Mouse (Mus musculus): ENCODE data around the gene Foxp1. TPM values are rescaled to one million over a fixed set of nuclear protein-coding genes. Genes with fewer than 3 reads are reported as not detected.

Foxp1 gene
- polyA plus RNA-seq, 1 experiment from 2014 or later, result 141 TPM

GRCm38 (mm10) chr6:99217155-99217554, 305.4 kb downstream of the Foxp1 start:
- no peaks in the 10 kb centered on the region for H3K9me3 ChIP-seq
- WGBS, result 81% methylated on average over 7 of the region's 7 CpGs

GRCm38 (mm10) chr6:99212461-99212860, 310.1 kb downstream of the Foxp1 start:
- Histone ChIP-seq H3K9me3 (no peaks in the 10 kb centered on the region), H3K9ac (no peak overlapping the region), H3K27ac (no peak overlapping the region), H3K4me3 (no peak overlapping the region), H3K36me3 (no peaks in the 10 kb centered on the region), H3K4me1 (peaks cover 2% of the 10 kb centered on the region), H3K4me2 (replicated peaks) (no peak overlapping the region), H3K27me3 (no peaks in the 10 kb centered on the region)
- no peak for ATAC-seq (ENCODE audit: low FRiP score, low read depth)
- 91% methylated on average over 4 of the region's 4 CpGs for WGBS

More at GRCm38 (mm10) chr6:99217155-99217554, 305.4 kb downstream of the Foxp1 start:
- Histone ChIP-seq H3K27ac (no peak overlapping the region), H3K4me2 (replicated peaks) (no peak overlapping the region), H3K4me1 (no peaks in the 10 kb centered on the region; the same call in 1 of the 2 replicates), H3K9ac (no peak overlapping the region), H3K27me3 (no peaks in the 10 kb centered on the region), H3K4me3 (no peak overlapping the region), H3K36me3 (no peaks in the 10 kb centered on the region)
- ATAC-seq (ENCODE audit: low FRiP score, low read depth), result no peak

- Histone ChIP-seq H3K9me3 (no peaks in the 10 kb centered on the region), H3K4me3 (no peak overlapping the region), H3K4me1 (peaks cover 7% of the 10 kb centered on the region), H3K4me2 (replicated peaks) (no peak overlapping the region), H3K9ac (no peak overlapping the region), H3K27me3 (no peaks in the 10 kb centered on the region), H3K27ac (no peak overlapping the region), H3K36me3 (no peaks in the 10 kb centered on the region)
- 82% methylated on average over 5 of the region's 5 CpGs for WGBS
- ATAC-seq (ENCODE audit: low FRiP score, low read depth), result no peak
Observed at GRCm38 (mm10) chr6:99211663-99212333, 310.7 kb downstream of the Foxp1 start.

- H3K4me1 ChIP-seq, result peaks cover 24% of the 10 kb centered on the region
- H3K4me2 ChIP-seq (replicated peaks), result no peak overlapping the region
- H3K9ac ChIP-seq, result no peak overlapping the region
- H3K27ac ChIP-seq, result no peak overlapping the region
- H3K9me3 ChIP-seq, result no peaks in the 10 kb centered on the region
- H3K27me3 ChIP-seq, result no peaks in the 10 kb centered on the region
- no peak for ATAC-seq (ENCODE audit: low FRiP score, low read depth)
- no peak overlapping the region for H3K4me3 ChIP-seq
- WGBS, result 74% methylated on average over 7 of the region's 7 CpGs
- H3K36me3 ChIP-seq, result no peaks in the 10 kb centered on the region
Observed at GRCm38 (mm10) chr6:99210161-99210560, 312.4 kb downstream of the Foxp1 start.

GRCm38 (mm10) chr6:99207226-99207885, 315.2 kb downstream of the Foxp1 start:
- no peaks in the 10 kb centered on the region for H3K27me3 ChIP-seq
- whole genome bisulfite sequencing, result 44% methylated on average over 6 of the region's 6 CpGs
- H3K36me3 ChIP-seq, result no peaks in the 10 kb centered on the region
- H3K4me3 ChIP-seq, result no peak overlapping the region
- H3K4me2 ChIP-seq (replicated peaks), result no peak overlapping the region
- no peak overlapping the region for H3K9ac ChIP-seq
- no peaks in the 10 kb centered on the region for H3K9me3 ChIP-seq
- H3K27ac ChIP-seq, result no peak overlapping the region
- H3K4me1 ChIP-seq, result peaks cover 44% of the 10 kb centered on the region
- no peak for ATAC-seq (ENCODE audit: low FRiP score, low read depth)

- WGBS, result 18% methylated on average over 5 of the region's 5 CpGs
- H3K36me3 ChIP-seq, result no peaks in the 10 kb centered on the region
- H3K9me3 ChIP-seq, result no peaks in the 10 kb centered on the region
- peaks cover 45% of the 10 kb centered on the region for H3K4me1 ChIP-seq
- no peaks in the 10 kb centered on the region for H3K27me3 ChIP-seq
- no peak overlapping the region for H3K27ac ChIP-seq
- no peak overlapping the region for H3K4me2 ChIP-seq (replicated peaks)
- H3K9ac ChIP-seq, result no peak overlapping the region
- H3K4me3 ChIP-seq, result no peak overlapping the region
- ATAC-seq (ENCODE audit: low FRiP score, low read depth), result no peak
Observed at GRCm38 (mm10) chr6:99206437-99206870, 316.1 kb downstream of the Foxp1 start.

- Histone ChIP-seq H3K27ac (no peak overlapping the region; the same call in 1 of the 2 replicates), H3K4me3 (no peak overlapping the region), H3K4me1 (peaks cover 51% of the 10 kb centered on the region), H3K36me3 (no peaks in the 10 kb centered on the region), H3K27me3 (no peaks in the 10 kb centered on the region), H3K9me3 (no peaks in the 10 kb centered on the region), H3K4me2 (replicated peaks) (peak overlapping the region; percentile 62), H3K9ac (no peak overlapping the region)
- ATAC-seq (ENCODE audit: low FRiP score, low read depth), result no peak
- 14% methylated on average over 13 of the region's 13 CpGs for WGBS
Observed at GRCm38 (mm10) chr6:99205587-99206436, 316.7 kb downstream of the Foxp1 start.

GRCm38 (mm10) chr6:99204780-99205586, 317.5 kb downstream of the Foxp1 start:
- Histone ChIP-seq H3K9me3 (no peaks in the 10 kb centered on the region), H3K36me3 (no peaks in the 10 kb centered on the region), H3K27me3 (no peaks in the 10 kb centered on the region), H3K4me2 (replicated peaks) (peak overlapping the region; percentile 62), H3K9ac (no peak overlapping the region), H3K4me1 (peaks cover 57% of the 10 kb centered on the region), H3K27ac (no peak overlapping the region), H3K4me3 (no peak overlapping the region)
- ATAC-seq (ENCODE audit: low FRiP score, low read depth), result no peak
- 11% methylated on average over 7 of the region's 7 CpGs for WGBS

GRCm38 (mm10) chr6:99204052-99204779, 318.3 kb downstream of the Foxp1 start:
- Histone ChIP-seq H3K27ac (no peak overlapping the region; the same call in 1 of the 2 replicates), H3K27me3 (no peaks in the 10 kb centered on the region), H3K4me1 (peaks cover 57% of the 10 kb centered on the region), H3K4me3 (peak overlapping the region; percentile 29), H3K4me2 (replicated peaks) (peak overlapping the region; percentile 62), H3K9ac (peak overlapping the region; percentile 35; the same call in 1 of the 2 replicates), H3K9me3 (no peaks in the 10 kb centered on the region), H3K36me3 (no peaks in the 10 kb centered on the region)
- no peak for ATAC-seq (ENCODE audit: low FRiP score, low read depth)
- 3% methylated on average over 14 of the region's 14 CpGs for WGBS

GRCm38 (mm10) chr6:99203231-99203630, 319.3 kb downstream of the Foxp1 start:
- Histone ChIP-seq H3K4me1 (peaks cover 57% of the 10 kb centered on the region), H3K27me3 (no peaks in the 10 kb centered on the region), H3K4me2 (replicated peaks) (peak overlapping the region; percentile 62; the same call in 1 of the 2 replicates), H3K9me3 (no peaks in the 10 kb centered on the region), H3K27ac (no peak overlapping the region), H3K36me3 (no peaks in the 10 kb centered on the region), H3K9ac (no peak overlapping the region), H3K4me3 (0 out of 2 replicates have a peak overlapping the region, but pooled peaks have one; percentile 12)
- WGBS, result 39% methylated on average over 11 of the region's 11 CpGs
- ATAC-seq (ENCODE audit: low FRiP score, low read depth), result no peak

GRCm38 (mm10) chr6:99202781-99203180, 319.7 kb downstream of the Foxp1 start:
- 77% methylated on average over 4 of the region's 4 CpGs for WGBS
- no peak overlapping the region for H3K27ac ChIP-seq
- ATAC-seq (ENCODE audit: low FRiP score, low read depth), result no peak
- no peak overlapping the region for H3K9ac ChIP-seq
- 0 out of 2 replicates have a peak overlapping the region, but pooled peaks have one; percentile 62 for H3K4me2 ChIP-seq (replicated peaks)
- H3K27me3 ChIP-seq, result no peaks in the 10 kb centered on the region
- no peaks in the 10 kb centered on the region for H3K36me3 ChIP-seq
- H3K4me1 ChIP-seq, result peaks cover 57% of the 10 kb centered on the region
- no peaks in the 10 kb centered on the region for H3K9me3 ChIP-seq
- no peak overlapping the region for H3K4me3 ChIP-seq
